Mouse (Mus musculus) retina, adult 2 months (tissue): Measurements from ENCODE around the gene Sertad4.

Source experiments
- DNase-seq: peaks from one replicate; pipeline ENCODE4 v3.0.0-alpha.2; 2012; ENCODE audit warnings: low read depth, low spot score

The Sertad4 gene

DNA sequence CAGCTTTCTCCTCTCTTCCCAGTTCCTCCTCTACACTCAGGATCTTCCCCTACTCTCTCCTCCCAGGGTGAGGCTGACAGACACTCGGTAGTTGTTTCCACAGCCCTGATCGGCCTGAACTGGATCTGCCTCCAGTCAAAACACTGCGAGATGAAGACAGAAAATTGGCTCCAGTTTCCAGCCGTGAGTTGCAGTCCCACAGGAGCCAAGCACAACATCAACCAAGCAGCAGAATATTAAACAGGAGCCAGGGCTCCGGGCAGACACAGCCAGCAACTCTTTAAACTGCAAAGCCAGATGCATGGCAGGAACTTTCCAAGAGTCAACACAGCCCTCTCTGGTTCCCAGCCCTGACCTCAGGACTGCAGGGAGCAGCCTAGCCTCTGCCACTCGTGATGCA is 3.9 kb downstream of the Sertad4 start:
- DNase-seq: no peak

DNA sequence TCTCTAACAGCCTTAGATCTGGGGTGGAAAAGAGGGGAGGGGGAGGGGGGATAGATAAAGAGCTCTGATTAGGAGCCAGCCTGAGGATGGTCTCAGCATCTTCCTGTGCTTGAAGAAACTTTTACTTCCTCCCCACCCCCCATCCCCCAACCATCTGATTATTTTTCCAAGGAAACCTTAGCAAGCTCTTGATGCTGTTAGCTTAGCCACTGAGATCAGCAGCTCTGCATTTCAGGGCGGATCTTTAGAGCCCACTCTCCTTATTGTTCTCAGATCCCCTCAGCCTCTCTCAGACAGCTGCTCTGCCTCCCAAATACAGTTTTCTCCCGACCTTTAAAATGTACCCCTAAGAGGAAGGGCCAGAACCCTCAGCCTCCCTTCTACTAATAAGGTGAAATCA is 4.4 kb downstream of the Sertad4 start:
- DNase-seq: no peak

DNA sequence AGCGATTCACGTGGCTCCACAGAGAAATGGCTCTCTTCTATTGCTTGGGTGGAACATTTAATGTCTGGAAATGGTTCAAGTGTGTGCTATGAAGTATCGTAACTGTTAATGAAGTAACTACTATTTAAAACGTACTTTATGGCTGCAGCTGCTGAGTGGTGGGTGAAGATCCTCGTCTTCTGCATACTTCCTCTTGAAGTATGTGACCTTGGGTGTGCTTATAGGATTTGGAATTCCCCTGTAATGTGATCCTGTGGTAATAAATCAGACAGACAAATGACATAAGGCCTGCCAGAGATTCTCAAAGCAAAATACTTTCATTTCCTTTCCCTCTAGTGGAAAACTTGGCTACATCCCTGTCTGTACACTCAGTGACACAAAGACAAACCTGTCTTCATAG is 5.9 kb downstream of the Sertad4 start:
- no peak for DNase-seq

DNA sequence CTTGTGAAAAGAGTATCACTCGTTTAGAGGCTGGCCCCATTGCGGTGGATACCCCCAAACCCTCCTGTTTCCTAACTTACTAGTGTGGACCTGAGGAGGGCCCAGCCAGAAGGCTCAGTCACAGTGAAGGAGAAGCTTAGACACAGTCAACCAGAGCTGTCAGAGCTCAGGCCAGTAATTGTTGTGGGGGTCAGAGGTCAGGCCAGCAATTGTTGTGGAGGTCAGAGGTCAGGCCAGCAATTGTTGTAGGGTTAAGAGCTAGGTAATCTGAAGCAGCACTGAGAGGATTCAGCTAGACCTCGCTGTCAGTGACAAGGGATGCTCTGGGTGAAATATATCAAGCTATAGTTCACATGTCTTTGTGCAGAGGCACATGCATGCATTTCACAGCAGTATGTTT is 8.3 kb downstream of the Sertad4 start:
- DNase-seq: no peak

DNA sequence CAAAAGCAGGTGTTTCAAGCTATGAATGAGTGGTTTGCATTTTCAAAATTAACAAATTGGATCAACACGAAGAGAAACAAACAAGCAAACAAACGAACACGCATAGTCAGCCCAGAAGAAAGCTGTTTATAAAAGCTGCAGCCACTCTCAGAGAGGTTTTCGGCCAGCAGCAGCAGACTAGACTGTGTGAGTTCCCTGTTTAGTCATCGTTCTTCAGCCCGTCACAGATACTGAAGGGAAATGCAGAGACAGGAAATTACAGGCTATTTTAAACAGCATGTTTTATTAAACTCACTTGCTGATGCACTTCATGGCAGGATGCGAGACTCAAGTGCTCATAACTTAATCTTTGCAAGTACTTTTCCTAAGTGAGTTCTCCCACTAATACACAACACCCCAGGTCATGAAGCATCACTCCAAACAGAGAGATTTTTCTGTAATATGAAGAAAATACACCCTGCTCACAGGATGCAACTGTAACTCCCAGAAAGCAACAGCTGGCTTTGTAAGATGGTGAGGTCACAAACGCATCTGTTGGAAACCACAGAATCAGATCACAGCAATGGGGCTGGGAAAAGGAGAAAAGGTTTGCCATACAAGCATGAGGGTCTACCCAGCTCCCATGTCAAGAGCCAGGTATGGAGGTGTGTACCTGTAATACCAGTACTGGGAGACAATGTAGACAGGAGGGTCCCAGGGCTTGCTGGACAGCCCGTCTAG is 14.3 kb downstream of the Sertad4 start:
- DNase-seq: no peak

DNA sequence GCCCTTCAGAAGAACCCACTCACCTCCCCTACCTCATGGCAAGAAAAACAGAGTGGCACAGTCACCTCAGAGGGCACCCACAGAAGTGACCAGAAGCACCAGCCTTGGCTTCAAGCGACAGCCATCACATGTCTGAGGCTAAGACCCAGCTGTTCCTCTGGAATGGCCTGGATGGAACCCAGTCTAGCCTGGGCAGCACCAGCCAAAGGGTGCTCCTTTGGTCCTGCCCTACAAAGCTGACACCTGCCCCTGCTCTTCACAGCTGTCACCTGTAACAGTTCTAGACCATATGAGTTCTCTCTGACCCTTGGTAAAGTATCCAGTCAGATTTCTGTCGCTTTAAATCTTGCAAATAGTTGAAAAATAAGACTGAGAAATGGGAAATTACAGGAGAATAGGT is 14.9 kb downstream of the Sertad4 start:
- no peak for DNase-seq

DNA sequence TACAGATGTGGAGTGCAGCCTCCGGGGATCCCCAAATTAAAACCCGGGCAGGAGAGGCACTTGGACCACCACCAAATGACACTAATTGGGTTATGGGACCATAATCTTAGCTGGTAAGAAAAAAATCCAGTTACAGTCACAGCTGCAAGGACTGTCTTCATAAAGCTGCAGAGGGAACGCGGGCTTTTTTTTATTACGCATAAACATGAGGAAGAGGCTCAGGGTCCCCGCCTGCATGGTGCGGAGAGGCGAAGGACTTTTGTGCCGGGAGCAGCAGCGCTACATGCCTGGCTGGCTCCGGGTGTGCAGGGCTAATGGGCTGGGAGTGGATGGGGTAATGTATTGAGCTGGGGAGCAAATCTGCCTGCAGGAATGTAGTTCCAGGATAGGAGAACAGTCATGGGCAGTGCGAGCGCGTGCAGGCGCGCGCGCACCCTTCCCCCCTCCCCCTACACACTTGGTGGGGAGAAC is 20.3 kb downstream of the Sertad4 start:
- peak; percentile 50 for DNase-seq

DNA sequence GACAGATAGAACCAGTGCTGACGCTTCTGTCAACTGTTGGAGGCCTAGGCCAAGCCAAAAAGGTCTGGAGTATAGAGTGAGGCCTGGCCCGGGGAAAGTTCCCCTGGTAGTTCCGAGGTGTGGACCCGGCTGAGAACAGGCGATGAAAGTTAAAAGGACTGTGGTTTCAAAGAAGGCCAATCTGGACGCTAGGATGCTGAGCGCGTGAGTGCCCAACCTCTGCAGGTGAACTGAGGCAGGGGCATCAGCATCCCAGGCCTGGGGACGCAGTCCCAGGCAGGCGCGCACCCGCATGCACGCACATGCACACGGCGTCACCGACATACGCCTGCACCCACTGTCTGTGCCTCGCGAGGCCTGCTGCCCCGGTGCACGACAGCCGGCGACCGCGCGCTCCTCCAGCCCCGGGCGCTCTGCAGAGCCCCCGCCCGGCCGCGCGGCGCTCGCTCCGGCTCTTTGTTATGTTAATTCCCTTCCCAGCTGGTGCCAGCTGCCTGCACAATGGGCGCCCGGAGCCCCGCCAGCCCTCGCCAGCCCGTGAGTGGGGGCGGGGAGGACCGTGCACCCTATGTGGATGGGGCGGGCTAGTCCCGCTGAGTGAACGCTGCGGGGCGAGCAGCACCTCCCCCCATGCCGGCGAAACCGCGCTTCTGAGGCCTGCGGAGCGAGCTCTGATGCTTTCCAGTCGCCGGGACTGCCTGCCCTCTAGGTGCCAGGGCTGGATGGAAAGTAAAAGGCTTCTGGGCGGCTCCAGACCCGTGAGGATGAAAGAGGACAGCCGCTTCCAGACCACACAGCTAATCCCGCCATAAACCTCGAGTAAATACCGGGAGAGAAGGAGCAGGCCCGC is 21.0 kb downstream of the Sertad4 start:
- peak; percentile 54 for DNase-seq

DNA sequence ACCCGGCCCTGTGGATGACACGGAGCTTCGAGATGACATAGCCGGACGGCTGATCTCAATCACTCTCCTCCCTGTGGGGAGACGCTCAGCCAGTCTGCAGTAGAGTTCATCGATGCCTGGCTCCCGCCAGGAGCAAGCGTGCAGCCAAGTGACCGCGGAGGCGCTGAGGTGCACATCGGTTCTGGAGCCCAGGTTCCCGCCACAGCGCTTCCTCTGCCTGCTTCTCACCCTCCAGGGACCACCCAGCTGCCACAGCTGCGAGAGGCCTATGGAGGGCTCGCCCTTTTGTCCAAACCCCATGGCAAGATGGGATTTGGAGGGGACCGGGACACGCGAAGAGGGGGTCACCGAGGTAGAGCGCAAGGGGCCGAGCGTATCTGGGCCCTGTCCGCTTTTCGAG is 22.0 kb downstream of the Sertad4 start:
- DNase-seq: no peak

DNA sequence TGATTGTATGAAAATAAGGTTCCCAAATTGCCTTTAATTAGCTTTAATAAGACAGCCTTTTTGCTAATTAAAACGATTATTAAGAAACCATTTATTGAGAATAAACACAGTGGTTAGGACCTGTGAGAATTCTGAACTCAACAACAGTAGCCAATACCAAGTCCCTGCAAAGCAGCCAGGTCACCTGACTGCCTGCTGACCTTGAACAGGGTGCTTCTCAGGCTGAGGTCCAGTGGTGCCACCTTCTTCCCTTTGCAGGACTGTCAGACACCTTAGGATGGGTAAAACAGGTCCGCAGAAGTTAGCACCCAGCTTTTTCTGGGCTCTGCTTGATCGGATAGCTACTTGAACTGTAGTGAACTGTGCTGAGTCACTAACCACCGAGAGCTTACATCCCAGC is 22.5 kb downstream of the Sertad4 start:
- no peak for DNase-seq

DNA sequence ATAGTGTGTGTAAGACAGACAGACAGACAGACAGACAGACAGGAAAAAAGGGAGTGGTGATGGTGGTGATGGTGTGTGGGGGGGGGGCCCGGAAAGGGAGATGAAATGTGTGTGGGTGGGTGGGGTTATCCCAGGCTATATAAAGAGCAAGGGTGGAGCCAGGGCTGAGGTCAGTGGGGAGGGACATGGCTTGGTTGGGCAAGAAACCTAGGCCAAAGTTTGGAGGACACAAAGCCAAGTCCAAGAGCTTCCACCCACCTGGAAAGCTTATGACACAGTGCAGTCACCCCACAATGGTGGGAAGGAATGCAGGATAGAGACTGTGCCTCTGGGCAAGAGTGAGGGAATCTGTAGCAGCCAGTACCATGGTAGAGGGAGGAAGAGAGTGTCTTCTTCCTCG is 23.2 kb downstream of the Sertad4 start:
- DNase-seq: no peak

DNA sequence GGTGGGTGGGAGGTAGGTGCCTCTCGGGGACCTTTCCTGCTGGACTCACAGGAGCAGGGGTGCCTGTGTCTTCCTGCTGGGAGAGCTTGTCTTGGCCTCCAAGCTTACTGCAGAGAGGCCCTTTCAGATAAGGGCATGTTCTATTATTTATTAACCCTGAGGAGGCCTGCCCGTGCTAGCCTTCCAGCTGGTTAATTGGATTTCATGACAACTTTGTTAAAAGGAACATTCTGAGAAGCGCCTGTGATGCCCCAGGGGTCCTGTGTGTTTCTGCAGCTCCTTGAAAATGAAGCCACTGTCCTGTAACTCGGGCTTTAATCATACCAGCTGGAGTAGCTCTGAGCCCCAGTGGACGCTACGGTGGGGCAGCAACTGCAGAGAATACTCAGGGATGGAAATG is 25.1 kb downstream of the Sertad4 start:
- DNase-seq: no peak

DNA sequence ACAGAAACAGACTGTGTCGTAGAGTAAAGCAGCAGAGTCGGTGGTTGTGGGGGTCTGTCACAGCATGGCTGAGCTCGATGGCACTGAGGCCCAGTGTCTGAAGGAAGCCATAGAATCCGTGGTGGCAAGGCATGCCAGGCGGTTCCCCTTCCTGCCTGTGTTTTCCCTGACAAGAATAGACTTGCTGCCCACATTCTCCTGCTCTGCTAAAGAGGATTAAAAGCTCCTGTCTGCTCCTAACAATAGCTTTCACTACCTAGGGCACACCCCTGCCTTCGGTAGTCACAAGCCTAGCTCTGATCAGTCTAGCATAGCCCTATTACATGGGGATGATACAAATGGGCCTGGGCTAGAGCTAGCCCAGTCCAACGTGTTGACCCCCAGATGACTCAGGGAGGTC is 26.6 kb downstream of the Sertad4 start:
- peak; percentile 59 for DNase-seq

DNA sequence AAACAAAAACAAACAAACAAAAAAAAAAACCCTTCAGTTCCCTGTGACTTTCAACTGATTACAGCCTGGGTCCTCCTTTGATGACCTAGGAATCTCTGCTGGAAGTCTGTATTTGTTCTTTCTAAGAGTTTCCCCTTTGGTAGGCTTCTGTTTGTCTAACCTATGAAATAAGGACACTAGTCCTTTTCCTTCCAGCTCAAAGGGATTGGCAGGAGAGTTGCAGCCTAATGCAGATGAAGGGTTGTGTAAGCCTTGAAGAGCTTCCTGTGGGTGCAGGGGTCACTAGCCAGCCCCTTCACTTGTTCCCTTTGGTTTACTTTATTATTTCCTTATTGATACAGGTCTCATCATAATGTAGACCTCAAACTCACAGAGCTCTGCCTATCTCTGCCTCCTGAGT is 27.6 kb downstream of the Sertad4 start:
- DNase-seq: no peak

DNA sequence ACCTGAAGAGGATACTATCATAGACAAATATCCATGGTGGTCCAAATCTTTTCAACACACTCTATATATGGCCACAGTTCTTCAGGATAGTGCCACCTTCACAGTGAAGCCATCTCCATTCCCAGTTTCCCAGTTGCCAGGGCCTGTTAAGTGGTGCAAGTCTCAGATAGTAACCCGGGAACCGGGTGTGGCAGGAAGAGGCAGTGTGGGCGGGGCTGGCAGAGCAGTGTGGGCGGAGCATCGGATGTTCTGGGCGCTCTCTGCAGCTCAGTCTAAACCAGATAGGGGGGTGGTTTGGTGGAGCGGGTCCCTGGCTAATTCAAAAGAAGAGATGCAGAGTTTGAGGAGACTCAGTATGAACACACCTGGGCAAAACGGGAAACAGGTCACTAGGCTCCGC is 29.8 kb downstream of the Sertad4 start:
- no peak for DNase-seq

DNA sequence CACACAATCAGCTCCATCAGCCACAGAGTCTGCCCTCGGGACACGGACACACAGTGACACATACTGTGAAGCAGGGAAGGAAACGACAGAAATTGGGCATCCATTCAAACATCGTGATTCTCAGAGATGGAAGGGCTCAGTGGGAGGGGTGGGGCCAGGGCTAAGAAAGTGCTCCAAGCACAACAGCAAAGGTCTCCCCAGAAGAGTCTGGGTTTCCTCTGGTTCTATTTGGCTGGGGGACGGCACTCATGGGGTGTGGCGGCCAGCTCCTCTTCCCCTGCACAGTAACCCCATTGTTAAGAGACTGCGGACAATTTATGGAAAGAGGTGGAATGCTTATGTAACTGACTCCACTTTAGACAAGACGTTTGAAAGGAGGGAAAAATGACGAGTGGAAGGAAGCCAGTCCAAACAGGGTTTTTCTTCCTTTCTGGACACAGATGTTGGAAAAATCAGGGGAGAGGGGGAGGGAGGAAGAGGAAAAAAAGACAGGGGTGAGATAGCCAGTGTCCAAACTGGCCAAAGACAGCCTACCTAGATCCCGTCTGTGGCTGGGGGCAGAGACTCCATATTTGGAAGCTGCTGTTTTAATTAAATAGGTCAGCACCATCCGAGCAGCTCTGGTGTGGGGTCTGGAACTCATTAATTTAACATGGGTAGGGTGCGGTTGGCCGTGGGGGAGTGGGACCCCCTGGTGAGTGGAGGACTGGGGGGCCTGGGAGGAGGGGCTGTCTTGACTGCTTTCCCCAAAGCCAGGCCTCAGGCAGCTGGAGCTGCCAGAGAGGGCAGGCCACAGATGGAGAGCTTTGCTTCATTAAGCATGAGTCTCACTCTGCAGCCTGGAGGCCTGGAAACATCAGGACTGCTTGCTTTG is 32.7 kb downstream of the Sertad4 start:
- DNase-seq: no peak

DNA sequence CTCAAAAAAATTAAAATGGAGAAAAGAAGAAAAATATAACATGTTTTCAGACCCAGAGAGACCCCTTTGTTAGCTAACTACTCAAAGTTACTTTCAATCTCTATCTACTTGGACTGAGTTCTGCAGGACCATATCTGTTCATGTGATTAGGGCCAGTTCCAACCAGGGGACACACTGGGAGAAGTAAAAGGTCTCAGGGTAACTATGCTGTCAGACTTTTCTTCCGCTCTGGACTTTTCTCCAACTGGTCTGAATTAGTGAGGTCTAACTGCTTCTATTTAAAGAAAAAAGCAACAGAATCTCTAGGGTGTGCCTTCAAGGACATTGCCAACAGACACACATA is 33.3 kb downstream of the Sertad4 start:
- no peak for DNase-seq

DNA sequence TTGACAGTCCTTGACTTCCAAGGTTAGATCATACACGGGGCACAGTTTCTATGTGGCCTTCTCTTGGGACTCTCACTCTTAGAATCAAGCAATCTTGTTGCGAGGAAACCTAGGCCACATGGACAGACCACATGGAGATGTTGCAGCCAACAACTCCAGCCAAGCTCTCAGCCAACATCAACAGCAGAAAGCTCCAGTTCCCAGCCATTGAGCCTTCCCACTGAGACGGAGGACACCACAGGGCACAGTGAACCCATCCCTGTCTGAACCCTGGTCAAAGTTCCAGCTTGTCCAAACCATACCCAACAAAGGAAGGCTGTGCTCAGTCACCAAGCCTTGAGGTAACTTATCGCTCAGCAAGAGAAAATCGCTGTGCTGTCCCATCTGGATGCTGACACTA is 37.2 kb downstream of the Sertad4 start:
- no peak for DNase-seq

DNA sequence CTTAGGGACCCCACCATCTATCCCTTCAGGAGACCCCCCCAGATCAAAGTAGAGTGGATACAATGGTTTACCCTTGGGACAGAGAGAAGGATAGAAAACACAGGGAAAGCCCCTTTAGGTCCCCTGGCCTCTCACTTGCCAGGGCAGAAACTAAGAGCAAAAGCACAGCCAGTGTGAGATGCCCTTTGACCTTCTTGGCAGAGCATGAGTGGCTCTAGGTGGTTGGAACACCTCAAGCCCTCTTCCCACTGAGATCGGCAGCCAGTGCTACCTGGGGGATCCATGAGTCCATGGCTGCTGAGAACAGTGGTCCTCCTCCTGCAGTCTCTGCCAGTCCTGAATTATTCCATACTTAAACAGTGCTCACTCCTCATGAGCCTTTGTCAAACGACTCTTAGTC is 39.8 kb downstream of the Sertad4 start:
- DNase-seq: no peak

DNA sequence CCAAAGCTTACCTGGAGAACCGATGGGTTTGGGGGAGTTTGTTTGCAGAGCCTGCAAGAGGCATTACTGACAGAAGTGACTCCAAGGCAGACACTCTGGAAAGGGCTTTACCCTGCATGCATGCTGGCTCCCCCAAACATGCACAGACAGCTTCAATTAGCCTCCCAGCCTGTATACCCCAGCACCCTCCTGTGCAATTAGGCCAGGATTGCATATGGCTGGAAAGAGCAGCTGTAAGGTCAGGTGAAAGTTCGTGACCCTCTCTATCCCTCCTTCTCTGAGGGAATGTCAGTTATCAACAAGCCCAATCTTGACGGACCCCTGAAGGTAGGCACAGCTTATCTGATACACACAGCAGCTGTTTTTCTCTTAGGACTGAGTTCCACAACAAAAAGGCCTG is 40.9 kb downstream of the Sertad4 start:
- DNase-seq: no peak

DNA sequence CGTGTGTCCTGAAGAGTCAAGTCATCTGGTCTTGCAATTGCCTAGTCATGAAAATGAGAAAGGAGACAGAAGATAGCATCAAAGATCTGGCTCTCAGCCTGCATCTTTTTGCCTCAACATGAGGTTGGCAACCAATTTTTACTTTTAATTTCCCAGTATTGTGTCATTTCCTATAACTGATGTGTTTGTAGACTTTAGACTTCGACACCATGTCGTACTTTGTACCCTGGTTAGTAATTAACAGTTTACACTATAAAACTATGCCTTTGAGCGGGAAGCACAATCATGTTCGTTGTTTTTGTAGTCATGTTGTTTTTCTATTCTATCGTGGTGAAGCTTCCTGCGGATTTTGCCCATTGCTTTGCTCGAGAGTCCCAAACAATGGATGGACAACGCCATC is 42.8 kb downstream of the Sertad4 start:
- no peak for DNase-seq

DNA sequence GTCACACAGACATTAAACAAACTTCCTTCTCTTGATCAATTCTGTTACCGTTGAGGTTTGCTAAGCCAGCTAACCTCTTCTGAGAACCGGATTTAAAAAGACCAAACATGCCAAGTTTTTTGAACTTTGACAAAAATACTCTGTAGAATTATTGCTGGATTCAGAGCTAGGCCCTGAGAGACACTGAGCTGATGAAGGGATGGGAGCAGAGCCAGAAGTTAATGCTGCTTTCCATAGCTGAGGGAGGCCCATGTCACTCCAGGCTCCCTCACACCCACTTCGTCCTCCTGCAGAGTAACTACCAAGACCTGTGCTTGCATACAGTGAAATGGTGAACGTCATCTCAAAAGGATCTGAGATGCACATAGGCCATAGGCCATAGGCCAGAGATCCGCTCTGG is 43.3 kb downstream of the Sertad4 start:
- DNase-seq: no peak
